ENCODE assay signal across 21 mouse cellular contexts in the genomic region with DNA sequence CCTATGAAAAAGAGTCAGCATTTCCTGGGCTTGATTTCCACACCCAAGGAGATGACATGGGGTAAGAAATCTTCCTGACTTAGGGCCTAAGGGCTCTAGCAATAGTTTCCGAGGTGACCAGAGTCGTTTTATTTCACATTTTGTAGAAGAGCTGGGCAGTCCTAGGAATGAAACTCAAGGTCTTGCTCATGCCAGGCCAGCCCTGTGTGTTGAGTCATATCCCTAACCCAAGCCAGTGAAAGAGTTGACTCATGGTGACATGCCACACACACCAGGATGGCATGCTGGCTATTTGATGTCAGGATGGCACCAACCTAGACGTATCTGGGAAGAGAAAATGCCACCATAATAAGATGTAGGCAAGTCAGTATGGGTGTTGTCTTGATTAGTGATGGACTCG. TPM values are rescaled to one million over a fixed set of nuclear protein-coding genes. Genes with fewer than 3 reads are reported as not detected.
A peak's percentile ranks its signal among the peaks of the same experiment; 100 is the strongest.
DNase-seq lines count a peak whose midpoint lies in the region; ATAC-seq lines count a peak whose summit lies in the region.
"Had no signal": no experiment of that assay in that cellular context is flagged by ENCODE, and none has a peak within 500 bp of the region (broad histone marks: within the 10 kb centered on the region; RNA-seq: fewer than 3 reads in every experiment).

No protein-coding gene starts in this region.

- 83% methylated on average over 4 of the region's 4 CpGs for WGBS in stomach, embryonic 14.5 days

- H3K9ac ChIP-seq in stomach, embryonic 14.5 days (replicated peaks; ENCODE audit: low read depth, low read length), result no peak overlapping the region
- H3K9ac ChIP-seq: forebrain, postnatal 0 days; hindbrain, embryonic 13.5 days; midbrain, embryonic 13.5 days; neural tube, embryonic 13.5 days had no signal

- no peaks in the 10 kb centered on the region for H3K4me1 ChIP-seq in stomach, embryonic 14.5 days (ENCODE audit: control insufficient read depth, insufficient read depth, low read length)
- H3K4me1 ChIP-seq: hindbrain, embryonic 13.5 days; midbrain, embryonic 13.5 days; neural tube, embryonic 13.5 days had no signal

- no peak overlapping the region for H3K4me3 ChIP-seq in stomach, embryonic 14.5 days (ENCODE audit: low read depth, low read length)
- H3K4me3 ChIP-seq: hindbrain, embryonic 13.5 days; midbrain, embryonic 13.5 days; neural tube, embryonic 13.5 days had no signal

- H3K27me3 ChIP-seq in stomach, embryonic 14.5 days (ENCODE audit: control insufficient read depth, insufficient read depth, low read length), result no peaks in the 10 kb centered on the region
- H3K27me3 ChIP-seq: hindbrain, embryonic 13.5 days; midbrain, embryonic 13.5 days; neural tube, embryonic 13.5 days had no signal

- H3K4me2 ChIP-seq in stomach, embryonic 14.5 days (replicated peaks; ENCODE audit: low read depth, low read length), result no peak overlapping the region
- H3K4me2 ChIP-seq: heart, embryonic 11.5 days; hindbrain, embryonic 13.5 days; midbrain, embryonic 13.5 days; neural tube, embryonic 13.5 days had no signal

- no peaks in the 10 kb centered on the region for H3K9me3 ChIP-seq in stomach, embryonic 14.5 days (ENCODE audit: control insufficient read depth, low read depth, low read length)
- H3K9me3 ChIP-seq: hindbrain, embryonic 13.5 days; midbrain, embryonic 13.5 days; neural tube, embryonic 13.5 days had no signal

- peak overlapping the region; percentile 39; the same call in 1 of the 2 replicates for H3K27ac ChIP-seq in stomach, embryonic 14.5 days (ENCODE audit: low read length)
- H3K27ac ChIP-seq: hindbrain, embryonic 13.5 days; midbrain, embryonic 13.5 days; neural tube, embryonic 13.5 days had no signal

- no peaks in the 10 kb centered on the region for H3K36me3 ChIP-seq in stomach, embryonic 14.5 days (ENCODE audit: control insufficient read depth, insufficient read depth, low read length)
- H3K36me3 ChIP-seq: hindbrain, embryonic 13.5 days; midbrain, embryonic 13.5 days; neural tube, embryonic 13.5 days had no signal

- DNase-seq in adrenal gland, adult (ENCODE audit: inconsistent age in 2 of 2, low spot score in 1 of 2), result peak; percentile 68 to 73
- no peak for DNase-seq in adrenal gland, adult 18-20 months (ENCODE audit: low spot score in 2 of 2)
- DNase-seq in Muller cell, postnatal 12 days (ENCODE audit: inconsistent ontology term), result peak; percentile 79
- peak; percentile 49 to 60 for DNase-seq in adrenal gland, postnatal 36 days
- DNase-seq in right cerebral cortex, postnatal 4 days, result no peak
- DNase-seq in gastrocnemius, postnatal 10 days, result no peak
- DNase-seq in thymus, postnatal 25 days, result no peak
- DNase-seq: cerebellum, postnatal 25 days; embryo, embryonic 11 days; forebrain, postnatal 0 days; heart, postnatal 10 days; kidney, adult 11 months; lung, postnatal 14 days; thymus, postnatal 36 days had no signal

- no peak for ATAC-seq in stomach, embryonic 14.5 days (ENCODE audit: insufficient number of reproducible peaks, insufficient read depth, low FRiP score, low read depth)
- ATAC-seq: forebrain, postnatal 0 days; midbrain, embryonic 13.5 days had no signal

RNA-seq across cellular contexts. Expression of a gene that starts 15.1 kb away (rescaled TPM):
- total RNA-seq in adrenal gland, adult 18-20 months (2021), result 1 to 10 TPM; 1.7 to 2.4 TPM
- 1 to 10 TPM; 1.7 to 2.9 TPM for total RNA-seq in adrenal gland, postnatal 36 days (2021)
- 24.1 and 24.9 TPM in 2 replicates for polyA plus RNA-seq in stomach, embryonic 14.5 days (2014; fragmentation: Nextera tagmentation; extraction: Ambion mirVana)
- total RNA-seq in gastrocnemius, postnatal 10 days (2021), result 1 to 10 TPM in 1 of 2 experiments, under 1 TPM in 1; 0.94 to 1.8 TPM
- total RNA-seq: granulocyte monocyte progenitor cell, adult 5-6 weeks; megakaryocyte, adult 5-6 weeks had no signal

RNA-seq across cellular contexts. Expression of a gene that starts 30.8 kb away (rescaled TPM):
- 10 to 100 TPM; 15.4 to 16.7 TPM for total RNA-seq in adrenal gland, adult 18-20 months (2021)
- total RNA-seq in adrenal gland, postnatal 36 days (2021), result 10 to 100 TPM; 14.9 to 17.5 TPM
- 17.3 TPM in 2 replicates for polyA plus RNA-seq in stomach, embryonic 14.5 days (2014; fragmentation: Nextera tagmentation; extraction: Ambion mirVana)
- total RNA-seq in gastrocnemius, postnatal 10 days (2021), result 1 to 10 TPM; 8.8 TPM

RNA-seq across cellular contexts. Expression of a gene that starts 47.6 kb away (rescaled TPM):
- total RNA-seq in adrenal gland, adult 18-20 months (2021), result 1 to 10 TPM; 5.2 to 6.9 TPM
- 1 to 10 TPM; 6.7 to 8.4 TPM for total RNA-seq in adrenal gland, postnatal 36 days (2021)
- 14.4 and 16.4 TPM in 2 replicates for polyA plus RNA-seq in stomach, embryonic 14.5 days (2014; fragmentation: Nextera tagmentation; extraction: Ambion mirVana)
- total RNA-seq in gastrocnemius, postnatal 10 days (2021), result 1 to 10 TPM; 1.7 to 2.1 TPM

RNA-seq across cellular contexts. Expression of a gene that starts 47.8 kb away (rescaled TPM):
- total RNA-seq in adrenal gland, adult 18-20 months (2021), result 10 to 100 TPM; 11.9 to 16.0 TPM
- 10 to 100 TPM; 17.0 to 17.7 TPM for total RNA-seq in adrenal gland, postnatal 36 days (2021)
- polyA plus RNA-seq in stomach, embryonic 14.5 days (2014; fragmentation: Nextera tagmentation; extraction: Ambion mirVana), result 39.6 and 46.6 TPM in 2 replicates
- total RNA-seq in gastrocnemius, postnatal 10 days (2021), result 1 to 10 TPM; 5.5 to 6.6 TPM

Comparison
In these comparisons a context has a peak if more than half of its experiments do, and no peak if none do; other contexts are left out.
1. DNase-seq: peak in adrenal gland, adult (2 of 2), Muller cell, postnatal 12 days (single experiment) and adrenal gland, postnatal 36 days (2 of 2); none in adrenal gland, adult 18-20 months (0 of 2), right cerebral cortex, postnatal 4 days (single experiment), gastrocnemius, postnatal 10 days (single experiment) and thymus, postnatal 25 days (single experiment).